Mouse (Mus musculus) brain, embryonic 18.5 days (tissue): ENCODE data around the gene Lhpp.

Experiments used
- DNase-seq: peaks from one replicate; pipeline ENCODE4 v3.0.0-alpha.2; 2012; ENCODE audit warnings: low read depth, low spot score

Gene Lhpp

GRCm38 (mm10) chr7:132599071-132599975, 11.1 kb upstream of the Lhpp start, which contains the start of gene Nkx1-2:
Gene Nkx1-2 (minus strand): TSS chr7:132599637.
- no peak for DNase-seq

GRCm38 (mm10) chr7:132600026-132600425, 10.4 kb upstream of the Lhpp start:
- DNase-seq: no peak

DNA sequence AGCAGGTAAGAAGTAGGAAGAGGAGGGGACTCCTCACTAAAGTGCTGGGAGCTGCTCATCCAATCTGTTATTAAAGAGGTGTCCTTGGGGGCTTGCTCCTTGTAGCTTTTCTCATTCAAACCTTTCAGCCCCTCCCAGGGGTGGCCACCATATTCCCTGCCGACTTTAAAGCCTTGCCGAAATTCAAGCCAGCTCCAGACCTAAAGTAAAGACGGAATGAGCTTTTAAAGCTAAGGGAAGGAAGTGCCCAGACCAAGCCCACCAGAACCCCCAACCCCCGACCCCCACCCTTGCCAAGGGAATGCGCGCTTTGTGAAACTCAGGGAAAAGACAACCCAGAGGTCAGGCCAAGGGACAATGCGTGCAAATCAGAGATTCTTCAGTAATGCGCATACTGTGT, 9.5 kb upstream of the Lhpp start:
- no peak for DNase-seq

- no peak for DNase-seq
Observed at GRCm38 (mm10) chr7:132604720-132605119, 5.7 kb upstream of the Lhpp start.

DNA sequence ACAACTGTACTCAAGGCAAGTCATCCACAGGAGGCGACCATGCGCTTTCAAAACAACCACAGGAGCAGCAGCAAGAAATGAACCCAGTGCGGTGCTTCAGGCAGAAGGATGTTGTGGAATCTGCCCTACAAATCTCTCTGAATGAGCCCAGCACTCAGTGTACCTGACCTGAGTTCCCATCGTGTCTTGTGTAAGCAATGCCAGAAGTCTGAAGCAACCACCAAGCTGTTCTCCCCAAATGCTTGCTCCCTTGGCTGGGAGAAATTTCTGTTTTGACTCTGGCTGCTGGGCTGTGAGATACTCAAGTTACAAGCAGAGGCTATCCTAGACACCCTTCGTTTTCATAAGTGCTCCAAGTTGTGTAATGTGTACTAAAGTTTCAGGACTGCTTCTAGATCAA, 4.7 kb upstream of the Lhpp start:
- no peak for DNase-seq

DNA sequence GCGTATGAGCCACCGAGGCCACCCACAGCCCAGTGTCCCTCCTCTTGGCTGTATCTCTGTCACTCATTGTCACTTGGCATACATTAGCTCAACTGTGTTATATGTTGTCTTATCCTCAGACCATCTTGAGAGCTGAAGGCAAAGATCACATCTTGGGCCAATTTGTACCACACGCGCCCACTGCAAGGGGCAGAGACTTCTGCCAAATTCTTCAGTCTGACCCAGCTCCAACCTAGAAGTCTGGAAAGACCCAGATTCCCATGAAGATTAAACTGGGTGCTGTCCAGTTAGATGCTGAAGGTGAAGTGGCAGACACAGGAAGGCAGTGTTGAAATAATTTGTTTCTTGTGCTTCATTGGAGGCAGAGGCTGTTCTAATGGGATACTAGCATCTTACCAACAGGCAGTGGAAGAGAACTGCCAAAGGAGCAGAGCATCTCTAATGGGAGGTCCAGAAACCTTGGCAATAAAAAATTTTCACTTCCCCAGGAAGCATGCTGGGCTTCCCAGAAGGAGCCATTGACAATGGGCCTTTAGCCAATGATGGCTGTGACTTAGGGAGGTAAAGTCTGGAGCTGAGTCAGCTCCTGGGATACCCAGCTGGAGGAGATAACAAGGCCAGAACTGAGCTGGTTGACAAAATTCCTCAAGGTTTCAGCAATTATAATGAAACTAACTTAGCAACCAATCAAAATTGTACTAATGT, 2.0 kb upstream of the Lhpp start:
- DNase-seq: no peak

- no peak for DNase-seq
Observed at GRCm38 (mm10) chr7:132611530-132611929, 1.1 kb downstream of the Lhpp start.

DNA sequence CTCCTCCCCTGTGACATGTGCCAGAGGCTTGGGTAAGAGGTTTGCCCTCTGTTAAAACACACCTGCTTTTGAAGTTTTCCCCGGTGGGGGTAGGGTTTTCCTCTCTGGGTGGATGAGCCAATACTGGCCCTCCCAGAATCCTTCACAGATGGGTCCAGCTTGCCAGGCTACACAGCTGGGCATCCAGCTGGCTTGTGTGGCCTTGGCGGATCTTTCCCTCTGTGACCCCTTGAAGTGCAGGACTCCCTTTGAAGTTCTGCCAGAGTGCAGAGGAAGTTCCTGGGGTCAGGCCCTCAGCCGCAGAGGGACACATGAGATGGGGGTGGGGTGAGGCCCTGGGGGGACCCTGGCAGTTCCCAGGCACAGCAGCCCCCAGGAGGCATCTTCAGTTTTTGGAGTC, 4.9 kb downstream of the Lhpp start:
- no peak for DNase-seq

DNA sequence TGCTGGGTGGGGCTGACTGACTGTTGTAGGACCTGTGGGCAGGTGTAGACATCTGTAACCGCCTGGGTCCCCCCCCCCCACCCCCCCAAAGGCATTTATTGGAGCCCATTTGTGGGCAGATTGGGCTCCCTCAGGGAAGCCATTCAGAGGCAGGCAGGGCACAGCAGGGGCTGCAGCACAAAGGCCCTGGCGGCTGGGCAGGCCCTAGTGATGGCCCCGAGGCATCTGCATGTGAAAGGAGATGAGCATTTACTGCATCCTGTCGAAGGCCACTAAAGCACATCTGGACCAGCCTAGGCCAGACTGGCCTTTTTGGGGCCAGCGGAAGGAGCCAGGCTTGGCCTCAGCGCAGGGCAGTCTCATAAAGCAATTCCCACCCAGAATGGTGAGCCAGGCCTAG, 6.0 kb downstream of the Lhpp start:
- no peak for DNase-seq

GRCm38 (mm10) chr7:132617021-132617564, 6.7 kb downstream of the Lhpp start:
- no peak for DNase-seq

DNA sequence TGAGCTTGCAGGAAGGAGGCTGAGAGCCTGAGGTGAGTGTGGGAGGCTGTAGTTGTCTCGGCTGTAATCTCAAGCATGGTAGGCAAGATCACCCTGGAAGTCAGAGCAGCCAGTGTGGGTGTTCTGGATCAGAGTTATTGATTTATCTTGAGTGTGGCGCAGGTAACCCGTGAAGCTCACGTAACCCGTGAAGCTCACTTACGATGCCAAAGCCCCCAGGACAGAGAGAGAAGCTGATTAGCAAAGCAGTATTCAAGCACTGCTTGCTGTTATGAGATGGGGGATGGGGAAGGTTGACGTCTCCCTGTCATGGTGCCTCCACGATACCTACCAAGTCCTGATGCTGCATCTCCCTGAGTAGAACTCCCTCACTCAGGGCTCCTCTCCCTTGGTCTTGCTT, 9.1 kb downstream of the Lhpp start:
- DNase-seq: no peak

DNA sequence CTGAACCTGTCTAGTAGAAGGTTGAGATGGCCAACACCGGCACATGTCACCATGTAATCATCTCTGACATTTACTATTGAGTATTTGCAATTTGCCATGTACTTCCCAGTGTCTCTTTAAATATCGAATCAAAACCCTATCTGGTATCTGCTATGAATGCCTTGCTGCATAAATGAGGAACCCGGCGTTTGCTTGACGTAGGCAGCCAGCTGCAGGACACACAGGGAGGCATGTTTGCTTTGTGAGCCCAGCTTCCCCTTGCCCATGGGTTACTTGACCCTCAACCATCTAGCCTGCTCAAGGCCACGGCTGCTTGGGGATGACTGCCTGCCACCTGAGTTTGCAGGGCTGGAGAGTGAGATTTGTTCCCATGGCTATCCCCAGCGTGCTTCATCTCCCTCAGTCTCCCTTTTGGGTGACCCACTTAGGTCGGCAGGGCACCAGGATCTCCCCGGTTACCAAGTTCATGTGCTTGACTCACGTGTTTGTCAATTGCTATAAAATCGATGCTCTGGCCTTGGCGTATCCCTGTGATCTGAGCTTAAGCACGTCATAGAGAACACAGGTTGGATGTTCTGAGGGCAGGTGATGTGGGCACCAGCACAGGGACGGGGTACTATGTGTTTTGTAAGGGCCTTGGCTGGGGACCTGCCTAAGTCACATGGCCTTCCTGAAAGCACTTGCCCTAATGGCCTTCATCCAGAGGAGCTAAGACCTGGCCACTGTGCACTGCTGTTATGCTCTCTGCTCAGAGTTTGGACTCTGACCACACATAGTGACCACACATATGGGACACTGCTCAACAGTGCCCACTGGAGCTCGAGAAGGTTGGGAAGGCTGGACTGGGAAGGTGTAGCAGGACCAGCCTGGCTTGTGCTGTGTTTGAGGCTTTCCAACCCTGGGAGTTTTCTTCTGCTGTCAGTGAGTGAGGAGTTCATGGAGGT, 9.8 kb downstream of the Lhpp start:
- DNase-seq: no peak

DNA sequence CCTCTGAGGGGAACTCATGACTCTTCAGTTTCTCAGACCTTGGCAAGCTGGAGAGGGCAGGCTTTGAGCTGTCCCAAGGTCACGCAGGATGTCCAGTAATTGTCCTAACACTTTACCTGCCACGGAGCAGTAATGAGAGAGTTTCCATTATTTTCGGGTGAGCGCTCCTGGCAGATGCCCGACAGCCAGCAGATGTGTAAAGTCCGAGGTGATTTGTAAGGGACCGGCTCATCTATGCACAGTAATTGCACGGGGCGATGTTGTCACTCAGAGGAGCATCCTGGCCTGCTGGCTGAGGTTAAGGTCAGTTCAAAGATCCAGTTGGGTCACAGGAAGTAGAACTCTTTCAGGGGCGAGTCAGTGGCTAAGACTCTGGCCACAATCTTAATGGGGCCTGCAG, 13.7 kb downstream of the Lhpp start:
- no peak for DNase-seq

GRCm38 (mm10) chr7:132626174-132626573, 15.7 kb downstream of the Lhpp start:
- no peak for DNase-seq

GRCm38 (mm10) chr7:132627448-132627847, 17.0 kb downstream of the Lhpp start:
- no peak for DNase-seq

- DNase-seq: peak; percentile 14
Observed at GRCm38 (mm10) chr7:132631313-132631712, 20.9 kb downstream of the Lhpp start.

DNA sequence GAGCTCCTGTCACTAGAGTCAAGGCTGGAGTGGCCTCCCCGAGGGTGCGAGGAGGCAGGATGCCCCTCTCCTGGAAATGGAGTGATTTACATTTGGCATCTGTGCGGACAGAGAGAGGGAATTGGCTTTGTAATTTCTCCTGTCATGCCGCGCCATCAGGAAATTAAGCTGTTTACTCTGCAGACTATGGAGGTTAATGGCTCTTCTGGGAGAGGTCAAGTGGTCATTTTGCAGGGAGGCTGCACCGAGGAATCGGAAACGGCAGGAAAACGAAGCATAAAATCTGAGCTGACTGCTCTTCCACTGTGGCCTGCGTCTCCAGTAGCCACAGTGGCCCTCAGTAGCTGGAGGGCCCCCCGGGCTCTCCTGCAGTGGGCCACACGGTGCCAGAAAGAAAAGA, 26.9 kb downstream of the Lhpp start:
- no peak for DNase-seq

- DNase-seq: no peak
Observed at GRCm38 (mm10) chr7:132638446-132639087, 28.1 kb downstream of the Lhpp start.

DNA sequence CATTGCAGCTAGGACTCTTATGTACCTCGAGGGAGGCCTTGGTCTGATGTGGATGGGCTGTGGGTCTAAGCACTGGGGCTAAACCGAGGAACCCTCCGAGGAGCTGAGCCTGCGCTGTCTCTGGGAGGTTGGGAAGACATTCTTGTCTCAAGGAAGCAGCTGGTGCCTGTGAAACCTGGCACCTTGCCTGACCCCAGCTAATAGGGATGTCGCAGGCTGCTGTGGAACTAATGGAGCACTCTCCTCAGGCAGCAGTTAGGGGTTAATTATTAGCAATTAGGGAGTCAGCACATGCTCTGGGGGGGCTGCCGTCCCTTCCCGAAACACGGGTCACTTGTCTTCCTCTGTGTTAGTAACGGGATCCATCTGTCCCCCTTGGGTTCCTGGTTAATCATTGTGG, 30.5 kb downstream of the Lhpp start:
- no peak for DNase-seq

GRCm38 (mm10) chr7:132641606-132642005, 31.2 kb downstream of the Lhpp start:
- no peak for DNase-seq
